Mouse (Mus musculus): ENCODE data around the gene Pnldc1.
"Not testable (repeated sequence)": the region's sequence is repeated elsewhere in the genome, so short reads cannot be mapped to it uniquely, and the experiment has no call there.

Gene Pnldc1

GRCm38 (mm10) chr17:12906436-12906835 is 3.6 kb downstream of the Pnldc1 start:
- no peak for DNase-seq (ENCODE audit: low read depth, low spot score)

GRCm38 (mm10) chr17:12905810-12906209 is 4.2 kb downstream of the Pnldc1 start:
- no peak for DNase-seq (ENCODE audit: low read depth, low spot score)

- DNase-seq (ENCODE audit: low read depth, low spot score) = no peak
Measured at GRCm38 (mm10) chr17:12904349-12904748, 5.7 kb downstream of the Pnldc1 start.

GRCm38 (mm10) chr17:12903372-12904333 is 6.4 kb downstream of the Pnldc1 start:
- DNase-seq (ENCODE audit: low read depth, low spot score) = no peak

- DNase-seq (ENCODE audit: low read depth, low spot score) = no peak
Measured at GRCm38 (mm10) chr17:12902291-12902690, 7.7 kb downstream of the Pnldc1 start.

- DNase-seq (ENCODE audit: low read depth, low spot score) = not testable (repeated sequence)
Measured at GRCm38 (mm10) chr17:12898607-12899006, 11.4 kb downstream of the Pnldc1 start.

GRCm38 (mm10) chr17:12897674-12898073 is 12.4 kb downstream of the Pnldc1 start:
- DNase-seq (ENCODE audit: low read depth, low spot score) = no peak

- DNase-seq (ENCODE audit: low read depth, low spot score) = no peak
Measured at GRCm38 (mm10) chr17:12892033-12892432, 18.0 kb downstream of the Pnldc1 start.

GRCm38 (mm10) chr17:12891054-12891453 is 19.0 kb downstream of the Pnldc1 start:
- no peak for DNase-seq (ENCODE audit: low read depth, low spot score)

GRCm38 (mm10) chr17:12887021-12887775 is 22.8 kb downstream of the Pnldc1 start:
- DNase-seq (ENCODE audit: low read depth, low spot score) = no peak

GRCm38 (mm10) chr17:12886620-12887019 is 23.4 kb downstream of the Pnldc1 start:
- DNase-seq (ENCODE audit: low read depth, low spot score) = peak; percentile 70

- no peak for DNase-seq (ENCODE audit: low read depth, low spot score)
Measured at GRCm38 (mm10) chr17:12881216-12881615, 28.8 kb downstream of the Pnldc1 start.

- DNase-seq (ENCODE audit: low read depth, low spot score) = peak; percentile 82
Measured at GRCm38 (mm10) chr17:12880178-12880577, 29.9 kb downstream of the Pnldc1 start.

GRCm38 (mm10) chr17:12875734-12876133 is 34.3 kb downstream of the Pnldc1 start, which contains the start of gene Mrgprh:
Gene Mrgprh, plus strand, starts transcription at chr17:12876034.
- no peak for DNase-seq (ENCODE audit: low read depth, low spot score)

- no peak for DNase-seq (ENCODE audit: low read depth, low spot score)
Measured at GRCm38 (mm10) chr17:12872275-12873028, 37.6 kb downstream of the Pnldc1 start.

- no peak for DNase-seq (ENCODE audit: low read depth, low spot score)
Measured at GRCm38 (mm10) chr17:12868640-12869039, 41.4 kb downstream of the Pnldc1 start.

GRCm38 (mm10) chr17:12868043-12868442 is 42.0 kb downstream of the Pnldc1 start, which contains the start of gene Mas1:
Gene Mas1, minus strand, starts transcription at chr17:12868143.
- no peak for DNase-seq (ENCODE audit: low read depth, low spot score)

GRCm38 (mm10) chr17:12866853-12867252 is 43.2 kb downstream of the Pnldc1 start:
- DNase-seq (ENCODE audit: low read depth, low spot score) = no peak

- DNase-seq (ENCODE audit: low read depth, low spot score) = no peak
Measured at GRCm38 (mm10) chr17:12865407-12865806, 44.6 kb downstream of the Pnldc1 start.

GRCm38 (mm10) chr17:12864111-12864510 is 45.9 kb downstream of the Pnldc1 start:
- no peak for DNase-seq (ENCODE audit: low read depth, low spot score)

- DNase-seq (ENCODE audit: low read depth, low spot score) = no peak
Measured at GRCm38 (mm10) chr17:12859006-12859520, 51.0 kb downstream of the Pnldc1 start.
